Mouse (Mus musculus) cerebellum, adult 2 months (tissue): Measurements from ENCODE around the gene Kcnd3. TPM values are rescaled to one million over a fixed set of nuclear protein-coding genes. Genes with fewer than 3 reads are reported as not detected.

Source experiments
- DNase-seq, 2 experiments: peaks; one replicate each; pipeline ENCODE4 v3.0.0; 2021
- H3K27ac ChIP-seq: fragments of 200-500 bp; 2 replicates; pipeline ENCODE4 v1.5.1; 2012; ENCODE audit warnings: low read length, control low read depth, inconsistent platforms; ENCODE audit not compliant: insufficient read depth
- H3K27me3 ChIP-seq: fragments of 200-500 bp; 2 replicates; pipeline ENCODE4 v1.6.1; 2012; ENCODE audit warnings: inconsistent platforms, mild to moderate bottlenecking, low read length, moderate library complexity; ENCODE audit not compliant: control insufficient read depth, insufficient read depth
- H3K4me1 ChIP-seq: fragments of 200-500 bp; 2 replicates; pipeline ENCODE4 v1.6.1; 2011; ENCODE audit warnings: low read length; ENCODE audit not compliant: control insufficient read depth, insufficient read depth
- H3K4me3 ChIP-seq: fragments of 200-500 bp; replicated peaks from 2 replicates; pipeline ENCODE3; 2011; ENCODE audit warnings: mild to moderate bottlenecking, low read depth, low read length, control low read depth; ENCODE audit not compliant: insufficient read depth
- CTCF ChIP-seq: fragments of 200-500 bp; IDR thresholded peaks from 2 replicates; pipeline ENCODE4 v1.5.1; 2011; ENCODE audit warnings: low read depth, mild to moderate bottlenecking, control low read depth, low read length, moderate library complexity, borderline replicate concordance; ENCODE audit not compliant: insufficient read depth
- POLR2A ChIP-seq: fragments of 200-500 bp; IDR thresholded peaks from 2 replicates; pipeline ENCODE4 v1.6.1; 2011; ENCODE audit warnings: low read length, control low read depth, borderline replicate concordance; ENCODE audit not compliant: insufficient read depth
- WGBS: fragments of 180-500 bp; shearing (Covaris S2); methylation state at CpG from one replicate; pipeline ENCODE4 v1.1.7; 2018; 5-methylcytosine and 5-hydroxymethylcytosine counted together
- polyA plus RNA-seq: library from polyadenylated mRNA; depleted of rRNA; stranded (reverse); fragments of >200 nt; gene quantifications from 2 replicates; pipeline ENCODE4 v1.2.3, GENCODE M21; 2012

Gene Kcnd3
- polyA plus RNA-seq, 1 experiment: 29.2 TPM

GRCm38 (mm10) chr3:105436971-105437370 lies 15.2 kb upstream of the Kcnd3 start:
- WGBS: 91% methylated on average over 11 of the region's 11 CpGs

GRCm38 (mm10) chr3:105440873-105441495 lies 11.1 kb upstream of the Kcnd3 start:
- Histone ChIP-seq H3K27me3 (no peaks in the 10 kb centered on the region), H3K4me3 (no peak overlapping the region), H3K4me1 (no peaks in the 10 kb centered on the region), H3K27ac (no peak overlapping the region)
- no peak for TF ChIP-seq POLR2A
- TF ChIP-seq CTCF: no peak
- WGBS: 79% methylated on average over 4 of the region's 4 CpGs
- no peak for DNase-seq

More at GRCm38 (mm10) chr3:105436971-105437370, 15.2 kb upstream of the Kcnd3 start:
- no peak overlapping the region for H3K27ac ChIP-seq
- no peaks in the 10 kb centered on the region for H3K4me1 ChIP-seq
- H3K4me3 ChIP-seq: no peak overlapping the region
- H3K27me3 ChIP-seq: no peaks in the 10 kb centered on the region
- no peak for TF ChIP-seq POLR2A
- no peak for TF ChIP-seq CTCF
- no peak for DNase-seq

- 2% methylated on average over 22 of the region's 22 CpGs for WGBS
- Histone ChIP-seq H3K4me1 (peaks cover 7% of the 10 kb centered on the region), H3K4me3 (peak overlapping the region; percentile 54), H3K27me3 (no peaks in the 10 kb centered on the region), H3K27ac (peak overlapping the region; percentile 32)
- no peak for TF ChIP-seq POLR2A
- peak; percentile 72 for TF ChIP-seq CTCF
- DNase-seq: peak; percentile 69 to 73
These were observed 1.3 kb upstream of the Kcnd3 start for GRCm38 (mm10) chr3:105450641-105451470.

- Histone ChIP-seq H3K4me1 (peaks cover 8% of the 10 kb centered on the region), H3K4me3 (peak overlapping the region; percentile 54), H3K27me3 (no peaks in the 10 kb centered on the region), H3K27ac (peak overlapping the region; percentile 89)
- TF ChIP-seq POLR2A: no peak
- TF ChIP-seq CTCF: no peak
- DNase-seq: peak; percentile 62 to 70
- WGBS: under 1% methylated on average over 51 of the region's 60 CpGs
These were observed 555 bp downstream of the Kcnd3 start for GRCm38 (mm10) chr3:105452556-105453213.

GRCm38 (mm10) chr3:105453214-105453950 lies 1.3 kb downstream of the Kcnd3 start:
- 8% methylated on average over 19 of the region's 19 CpGs for WGBS
- no peak for DNase-seq
- TF ChIP-seq CTCF (no peak), POLR2A (no peak)
- no peaks in the 10 kb centered on the region for H3K27me3 ChIP-seq
- H3K27ac ChIP-seq: no peak overlapping the region
- H3K4me3 ChIP-seq: peak overlapping the region; percentile 54
- peaks cover 11% of the 10 kb centered on the region for H3K4me1 ChIP-seq

GRCm38 (mm10) chr3:105457657-105458056 lies 5.5 kb downstream of the Kcnd3 start:
- Histone ChIP-seq H3K27me3 (no peaks in the 10 kb centered on the region), H3K27ac (no peak overlapping the region), H3K4me1 (peaks cover 13% of the 10 kb centered on the region), H3K4me3 (no peak overlapping the region)
- 41% methylated on average over 4 of the region's 4 CpGs for whole genome bisulfite sequencing
- DNase-seq: peak; percentile 34 to 50
- TF ChIP-seq POLR2A (no peak), CTCF (no peak)

GRCm38 (mm10) chr3:105466538-105466937 lies 14.4 kb downstream of the Kcnd3 start:
- H3K27me3 ChIP-seq: no peaks in the 10 kb centered on the region
- DNase-seq: no peak
- no peak overlapping the region for H3K4me3 ChIP-seq
- TF ChIP-seq POLR2A (no peak), CTCF (no peak)
- H3K27ac ChIP-seq: no peak overlapping the region
- H3K4me1 ChIP-seq: no peaks in the 10 kb centered on the region; the same call in 1 of the 2 replicates
- WGBS: 86% methylated on average over 8 of the region's 8 CpGs
